Mouse (Mus musculus) CH12.LX (cell line): ENCODE measurements at regions not wholly inside any gene's neighbourhood (a gene's known extent, or its start where the extent isn't known, plus 50 kb on each side); places are given as distances from the start of the nearest gene placed in this dataset.

Experiments
- DNase-seq: peaks from one replicate; pipeline ENCODE4 v3.0.0-alpha.2; 2013; ENCODE audit errors: extremely low read depth
- H3K27ac ChIP-seq: 2 replicates; pipeline ENCODE4 v1.5.1; 2012; ENCODE audit warnings: low read depth, mild to moderate bottlenecking, control low read depth, moderate library complexity; ENCODE audit not compliant: insufficient read depth
- H3K27me3 ChIP-seq: replicated peaks from 2 replicates; pipeline ENCODE3; 2012; ENCODE audit warnings: inconsistent platforms
- H3K36me3 ChIP-seq, 2 experiments: replicated peaks in 1 of 2; 2 replicates each; pipeline versions ENCODE3 to v1.6.1; 2012; ENCODE audit warnings: inconsistent platforms in 1 of 2, low read length in 1 of 2, mild to moderate bottlenecking in 1 of 2, mixed read lengths in 1 of 2, moderate library complexity in 1 of 2; ENCODE audit not compliant: control insufficient read depth in 1 of 2, insufficient read depth in 1 of 2
- H3K4me1 ChIP-seq, 2 experiments: 2 replicates each; pipeline ENCODE4 v1.6.1; 2012; ENCODE audit warnings: inconsistent platforms in 1 of 2, moderate library complexity in 1 of 2; ENCODE audit not compliant: insufficient read depth in 2 of 2, control insufficient read depth in 1 of 2
- H3K4me2 ChIP-seq: 2 replicates; pipeline ENCODE4 v1.6.1; 2012; ENCODE audit warnings: low read depth, mild to moderate bottlenecking, control low read depth; ENCODE audit not compliant: poor library complexity, insufficient read depth, severe bottlenecking
- H3K4me3 ChIP-seq, 3 experiments: fragments of 150-350 bp in 1 of 3; sonication (generic) in 1 of 3; replicated peaks in 1 of 3; 2 replicates each; pipeline versions ENCODE3 to v1.5.1; 2011 to 2012; ENCODE audit warnings: low read depth in 2 of 3, low read length in 2 of 3, mild to moderate bottlenecking in 2 of 3, moderate library complexity in 2 of 3, control low read depth in 1 of 3, improper control_type of control experiment in 1 of 3, inconsistent platforms in 1 of 3, mixed read lengths in 1 of 3; ENCODE audit not compliant: poor library complexity in 1 of 3
- H3K79me2 ChIP-seq: replicated peaks from 2 replicates; pipeline ENCODE4 v1.6.1; 2012; ENCODE audit warnings: mild to moderate bottlenecking, moderate library complexity; ENCODE audit not compliant: control insufficient read depth, poor library complexity, insufficient read depth, severe bottlenecking; ENCODE audit errors: extremely low read depth
- H3K9ac ChIP-seq: 2 replicates; pipeline ENCODE4 v1.6.1; 2012; ENCODE audit warnings: low read depth, mild to moderate bottlenecking, control low read depth, moderate library complexity; ENCODE audit not compliant: insufficient read depth
- H3K9me3 ChIP-seq: replicated peaks from 2 replicates; pipeline ENCODE3; 2012; ENCODE audit warnings: low read length, inconsistent platforms, mixed read lengths
- CHD2 ChIP-seq: IDR thresholded peaks from 2 replicates; pipeline ENCODE4 v1.6.1; 2011; ENCODE audit warnings: low read length, improper control_type of control experiment
- EP300 ChIP-seq: IDR thresholded peaks from 2 replicates; pipeline ENCODE4 v1.6.1; 2011; ENCODE audit warnings: low read length, improper control_type of control experiment
- KAT2A ChIP-seq: IDR thresholded peaks from 2 replicates; pipeline ENCODE4 v1.6.1; 2012; ENCODE audit warnings: low read length, improper control_type of control experiment, inconsistent platforms; ENCODE audit not compliant: insufficient replicate concordance
- MAFK ChIP-seq: IDR thresholded peaks from 2 replicates; pipeline ENCODE4 v1.6.1; 2011; ENCODE audit warnings: low read length, improper control_type of control experiment; ENCODE audit not compliant: insufficient replicate concordance
- MAX ChIP-seq: IDR thresholded peaks from 2 replicates; pipeline ENCODE4 v1.6.1; 2011; ENCODE audit warnings: low read length, improper control_type of control experiment
- MXI1 ChIP-seq: IDR thresholded peaks from 2 replicates; pipeline ENCODE4 v1.6.1; 2011; ENCODE audit warnings: mild to moderate bottlenecking, low read depth, low read length, improper control_type of control experiment
- NELFE ChIP-seq: IDR thresholded peaks from 2 replicates; pipeline ENCODE4 v1.6.1; 2011; ENCODE audit warnings: low read depth, low read length, improper control_type of control experiment
- NRF1 ChIP-seq: IDR thresholded peaks from 2 replicates; pipeline ENCODE4 v1.6.1; 2014; ENCODE audit warnings: low read depth, mild to moderate bottlenecking, inconsistent platforms, low read length, improper control_type of control experiment, moderate library complexity
- POLR2AphosphoS2 ChIP-seq: IDR thresholded peaks from 2 replicates; pipeline ENCODE4 v1.6.1; 2011; ENCODE audit warnings: low read depth, low read length, improper control_type of control experiment
- RAD21 ChIP-seq: IDR thresholded peaks from 2 replicates; pipeline ENCODE4 v1.6.1; 2011; ENCODE audit warnings: low read depth, mild to moderate bottlenecking, low read length, improper control_type of control experiment, moderate library complexity
- SMC3 ChIP-seq: IDR thresholded peaks from 2 replicates; pipeline ENCODE4 v1.6.1; 2011; ENCODE audit warnings: low read depth, low read length, improper control_type of control experiment
- UBTF ChIP-seq: IDR thresholded peaks from 2 replicates; pipeline ENCODE4 v1.6.1; 2012; ENCODE audit warnings: low read depth, mild to moderate bottlenecking, inconsistent platforms, low read length, improper control_type of control experiment, moderate library complexity
- USF2 ChIP-seq: conservative IDR thresholded peaks from 2 replicates; pipeline ENCODE4 v1.6.1; 2011; ENCODE audit warnings: low read depth, low read length, improper control_type of control experiment
- ZKSCAN1 ChIP-seq: IDR thresholded peaks from 2 replicates; pipeline ENCODE4 v1.6.1; 2012; ENCODE audit warnings: low read depth, inconsistent platforms, low read length, improper control_type of control experiment, borderline replicate concordance
- ZNF384 ChIP-seq: IDR thresholded peaks from 2 replicates; pipeline ENCODE4 v1.6.1; 2012; ENCODE audit warnings: low read depth, low read length, improper control_type of control experiment, inconsistent platforms
- dilution Hi-C: fragments of 300-500 bp; cut with MboI; formaldehyde crosslinking; loops from 2 replicates; pipeline ENCODE4 v1.14.3; 2020; ENCODE audit warnings: low sequenced_read_pairs; ENCODE audit not compliant: extremely low pct_unique_long_range_greater_than_20kb, extremely low pct_ligation_motif_present
- in situ Hi-C: fragments of 300-500 bp; cut with MboI; formaldehyde crosslinking; loops from 3 replicates; pipeline ENCODE4 v1.14.3; 2019; ENCODE audit warnings: low sequenced_read_pairs, low pct_ligation_motif_present, low pct_unique_long_range_greater_than_20kb, mixed read lengths

GRCm38 (mm10) chr3:9884691-9885354 is 203.1 kb upstream of the Gm9833 start:
- Histone ChIP-seq H3K27ac (no peak overlapping the region), H3K4me1 (peaks cover 6 to 17% of the 10 kb centered on the region in 2 experiments; a peak in 3 of 4 replicates), H3K36me3 (no peaks in the 10 kb centered on the region), H3K27me3 (peaks cover 26% of the 10 kb centered on the region), H3K79me2 (no peaks in the 10 kb centered on the region), H3K4me3 (no peak overlapping the region), H3K4me2 (no peak overlapping the region), H3K9ac (no peak overlapping the region), H3K9me3 (peaks cover 8% of the 10 kb centered on the region)
- in situ Hi-C loops (no loop called here), dilution Hi-C loops (no loop called here)
- no peak for DNase-seq
- no peak for TF ChIP-seq UBTF
- no peak for TF ChIP-seq EP300
- no peak for TF ChIP-seq USF2
- TF ChIP-seq NRF1: no peak
- TF ChIP-seq POLR2AphosphoS2: no peak
- TF ChIP-seq NELFE: no peak
- no peak for TF ChIP-seq RAD21
- TF ChIP-seq ZKSCAN1: no peak
- no peak for TF ChIP-seq MAFK
- no peak for TF ChIP-seq ZNF384

GRCm38 (mm10) chr3:9885565-9885964 is 202.3 kb upstream of the Gm9833 start:
- Histone ChIP-seq H3K4me1 (peaks cover 6 to 17% of the 10 kb centered on the region in 2 experiments; a peak in 3 of 4 replicates), H3K36me3 (no peaks in the 10 kb centered on the region), H3K27me3 (peaks cover 26% of the 10 kb centered on the region), H3K79me2 (no peaks in the 10 kb centered on the region), H3K9me3 (peaks cover 8% of the 10 kb centered on the region), H3K27ac (no peak overlapping the region), H3K9ac (no peak overlapping the region), H3K4me2 (no peak overlapping the region)
- dilution Hi-C loops: no loop called here
- no peak for DNase-seq
- TF ChIP-seq SMC3: no peak
- no peak for TF ChIP-seq KAT2A
- no peak for TF ChIP-seq CHD2
- TF ChIP-seq MAX: no peak
- TF ChIP-seq MXI1: no peak
- TF ChIP-seq, all 38 proteins: peak for 0
- no peak overlapping the region for H3K4me3 ChIP-seq
- in situ Hi-C loops: no loop called here
